Mouse (Mus musculus) kidney, adult 2 months (tissue): ENCODE measurements around the gene Sult1b1. TPM values are rescaled to one million over a fixed set of nuclear protein-coding genes. Genes with fewer than 3 reads are reported as not detected.
"Not testable (repeated sequence)": the region's sequence is repeated elsewhere in the genome, so short reads cannot be mapped to it uniquely, and the experiment has no call there.

Source experiments
- DNase-seq: peaks from one replicate; pipeline ENCODE4 v3.0.0; 2021
- H3K27ac ChIP-seq: fragments of 200-500 bp; 2 replicates; pipeline ENCODE4 v1.5.1; 2012; ENCODE audit warnings: low read depth, low read length, control low read depth, inconsistent platforms; ENCODE audit not compliant: insufficient read depth
- H3K27me3 ChIP-seq: fragments of 200-500 bp; replicated peaks from 2 replicates; pipeline ENCODE4 v1.6.1; 2012; ENCODE audit warnings: mild to moderate bottlenecking, moderate library complexity, low read length, inconsistent platforms; ENCODE audit not compliant: control insufficient read depth, insufficient read depth
- H3K36me3 ChIP-seq: fragments of 200-500 bp; 2 replicates; pipeline ENCODE4 v1.6.1; 2012; ENCODE audit warnings: mild to moderate bottlenecking, moderate library complexity, low read length, inconsistent platforms; ENCODE audit not compliant: control insufficient read depth, insufficient read depth
- H3K4me1 ChIP-seq: fragments of 200-500 bp; 2 replicates; pipeline ENCODE4 v1.6.1; 2011; ENCODE audit warnings: low read length; ENCODE audit not compliant: control insufficient read depth, insufficient read depth
- H3K4me3 ChIP-seq: fragments of 200-500 bp; 2 replicates; pipeline ENCODE4 v1.5.1; 2011; ENCODE audit warnings: mild to moderate bottlenecking, low read depth, low read length, control low read depth; ENCODE audit not compliant: insufficient read depth
- CTCF ChIP-seq: fragments of 200-500 bp; conservative IDR thresholded peaks from 2 replicates; pipeline ENCODE4 v1.5.1; 2011; ENCODE audit warnings: low read depth, mild to moderate bottlenecking, control low read depth, low read length, moderate library complexity, mixed read lengths; ENCODE audit not compliant: insufficient read depth, insufficient read length
- POLR2A ChIP-seq: fragments of 200-500 bp; IDR thresholded peaks from one replicate; pipeline ENCODE4 v1.6.1; 2011; ENCODE audit warnings: low read depth, low read length, control low read depth
- WGBS: fragments of 180-500 bp; shearing (Covaris S2); methylation state at CpG from one replicate; pipeline ENCODE4 v1.1.7; 2018; 5-methylcytosine and 5-hydroxymethylcytosine counted together
- polyA plus RNA-seq: library from polyadenylated mRNA; depleted of rRNA; stranded (reverse); fragments of >200 nt; gene quantifications from 2 replicates; pipeline ENCODE4 v1.2.3, GENCODE M21; 2012

Gene Sult1b1
- polyA plus RNA-seq, 1 experiment, result 0.72 TPM

DNA sequence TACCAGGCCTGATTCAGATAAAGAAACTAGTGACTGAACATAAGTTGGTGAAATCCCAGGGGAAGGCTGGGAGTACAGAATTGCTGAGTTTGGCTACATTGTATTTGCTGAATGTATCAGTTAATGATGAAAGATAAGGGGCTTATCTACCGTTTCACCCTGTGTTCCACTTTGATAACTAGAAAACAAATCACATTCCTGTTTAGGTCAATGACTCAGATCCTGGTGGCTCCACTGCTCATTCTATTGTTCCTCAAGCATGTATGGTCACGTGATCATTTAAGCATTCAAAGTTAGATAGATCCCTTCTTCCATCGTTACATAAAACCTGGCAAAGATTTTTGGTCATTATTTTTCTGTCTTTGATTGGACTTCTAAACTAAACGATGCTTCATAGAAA is 24.5 kb upstream of the Sult1b1 start:
- peaks cover 7% of the 10 kb centered on the region; the same call in 1 of the 2 replicates for H3K36me3 ChIP-seq
- H3K4me1 ChIP-seq, result peaks cover 8% of the 10 kb centered on the region; the same call in 1 of the 2 replicates
- no peaks in the 10 kb centered on the region for H3K27me3 ChIP-seq
- WGBS, result 42% methylated on average over 4 of the region's 4 CpGs
- DNase-seq, result no peak
- TF ChIP-seq POLR2A (no peak), CTCF (no peak)
- no peak overlapping the region for H3K4me3 ChIP-seq
- peak overlapping the region; percentile 99 for H3K27ac ChIP-seq

DNA sequence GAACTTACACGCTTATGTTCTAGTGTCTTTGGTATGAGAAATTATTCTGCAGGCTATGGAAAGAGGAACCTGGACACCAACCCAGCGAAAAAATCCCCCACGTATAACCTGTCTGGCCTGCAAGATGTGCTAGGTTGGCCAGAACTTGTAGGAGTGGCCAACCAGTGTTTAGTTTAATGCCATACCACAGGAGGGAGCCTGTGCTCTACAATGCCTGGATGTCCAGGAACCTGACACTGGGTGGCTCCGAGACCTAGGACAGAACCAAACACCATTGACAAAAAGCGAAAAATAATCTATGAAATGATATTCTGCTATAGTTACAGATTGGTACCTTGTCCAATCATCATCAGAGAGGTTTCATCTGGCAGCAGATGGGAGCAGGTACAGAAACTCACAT is 22.1 kb upstream of the Sult1b1 start:
- 59% methylated on average over 5 of the region's 5 CpGs for WGBS
- H3K27ac ChIP-seq, result peak overlapping the region; percentile 41; the same call in 1 of the 2 replicates
- no peaks in the 10 kb centered on the region for H3K27me3 ChIP-seq
- TF ChIP-seq POLR2A (no peak), CTCF (peak; percentile 71)
- peaks cover 7% of the 10 kb centered on the region; the same call in 1 of the 2 replicates for H3K36me3 ChIP-seq
- peaks cover 8% of the 10 kb centered on the region; the same call in 1 of the 2 replicates for H3K4me1 ChIP-seq
- H3K4me3 ChIP-seq, result no peak overlapping the region
- DNase-seq, result peak; percentile 58

DNA sequence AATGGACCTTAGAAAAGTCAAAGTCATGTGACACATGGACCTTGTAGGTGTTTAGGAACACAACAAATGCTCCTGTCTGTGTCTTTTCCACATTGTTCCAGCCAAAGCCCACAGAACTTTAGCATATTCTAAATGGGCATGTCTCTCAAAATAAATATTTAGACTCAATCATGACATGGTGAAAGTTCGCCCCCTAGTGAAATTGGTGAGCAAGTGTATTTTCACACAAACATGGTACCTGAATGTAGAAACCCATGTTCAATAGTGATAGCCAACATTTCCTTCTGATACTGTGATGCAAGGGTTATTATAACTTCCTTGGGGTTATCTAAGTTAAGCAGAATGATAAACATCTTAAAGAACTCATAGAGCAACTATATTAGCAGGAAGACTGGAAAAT is 12.9 kb upstream of the Sult1b1 start:
- WGBS, result 39% methylated on average over 1 of the region's 1 CpGs
- no peak for TF ChIP-seq POLR2A
- peak; percentile 19; the same call in 1 of the 2 replicates for TF ChIP-seq CTCF

GRCm38 (mm10) chr5:87535994-87536644 is 1.9 kb downstream of the Sult1b1 start:
- Histone ChIP-seq H3K27ac (peak overlapping the region; percentile 93), H3K36me3 (no peaks in the 10 kb centered on the region), H3K4me1 (peaks cover 7% of the 10 kb centered on the region; the same call in 1 of the 2 replicates), H3K27me3 (no peaks in the 10 kb centered on the region), H3K4me3 (no peak overlapping the region)
- WGBS, result 42% methylated on average over 4 of the region's 4 CpGs
- no peak for TF ChIP-seq CTCF
- no peak for TF ChIP-seq POLR2A
- DNase-seq, result peak; percentile 92

More for the DNA sequence above, 12.9 kb upstream of the Sult1b1 start:
- no peaks in the 10 kb centered on the region for H3K27me3 ChIP-seq
- no peaks in the 10 kb centered on the region; the same call in 1 of the 2 replicates for H3K36me3 ChIP-seq
- H3K4me1 ChIP-seq, result no peaks in the 10 kb centered on the region; the same call in 1 of the 2 replicates
- no peak overlapping the region for H3K27ac ChIP-seq
- DNase-seq, result no peak
- no peak overlapping the region for H3K4me3 ChIP-seq

DNA sequence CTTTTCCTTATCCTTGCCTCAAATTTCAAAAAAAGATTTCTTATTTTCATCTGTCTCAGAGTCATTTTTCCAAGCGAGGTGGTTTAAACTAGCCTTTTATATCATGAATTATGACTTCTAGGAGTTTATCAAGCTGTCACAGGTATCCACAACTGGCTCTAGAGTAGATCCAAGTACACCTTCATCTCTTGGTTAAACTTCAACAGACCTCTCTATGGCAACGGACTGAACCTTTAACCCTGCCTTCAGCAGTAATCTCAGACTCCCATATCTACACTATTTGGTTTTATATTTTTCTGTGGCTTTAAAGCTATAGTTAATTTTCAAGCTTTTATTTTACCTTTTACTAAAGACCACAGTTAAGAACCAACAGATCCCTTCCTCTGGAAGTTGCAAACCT is 5.7 kb downstream of the Sult1b1 start:
- Histone ChIP-seq H3K27me3 (no peaks in the 10 kb centered on the region), H3K36me3 (no peaks in the 10 kb centered on the region), H3K27ac (peak overlapping the region; percentile 64), H3K4me1 (peaks cover 7% of the 10 kb centered on the region; the same call in 1 of the 2 replicates), H3K4me3 (no peak overlapping the region)
- peak; percentile 84 for DNase-seq
- WGBS, result 24% methylated on average over 2 of the region's 2 CpGs
- TF ChIP-seq POLR2A (no peak), CTCF (no peak)

DNA sequence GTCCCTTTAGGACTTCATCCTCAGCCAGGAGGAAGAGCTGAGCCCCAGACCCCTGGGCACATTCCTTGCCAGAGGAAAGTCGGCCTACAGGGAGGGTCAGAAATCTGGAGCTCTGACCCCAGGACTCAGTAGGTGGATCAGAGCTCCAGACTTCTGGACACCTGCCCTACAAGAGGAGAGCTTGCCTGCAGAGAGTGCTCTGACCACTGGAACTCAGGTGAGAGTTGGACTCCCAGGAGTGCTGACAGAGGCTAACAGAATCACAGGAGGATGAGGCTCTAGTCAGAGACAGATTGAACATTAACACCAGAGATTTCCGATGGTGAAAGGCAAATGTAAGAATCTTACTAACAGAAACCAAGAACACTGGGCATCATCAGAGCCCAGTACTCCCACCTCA is 14.4 kb downstream of the Sult1b1 start:
- H3K27ac ChIP-seq, result peak overlapping the region; percentile 63
- H3K4me3 ChIP-seq, H3K4me1 ChIP-seq, H3K36me3 ChIP-seq, H3K27me3 ChIP-seq: not testable (repeated sequence)
- DNase-seq, result peak; percentile 66
- 53% methylated on average over 2 of the region's 2 CpGs for WGBS

- DNase-seq, result peak; percentile 8
- no peaks in the 10 kb centered on the region for H3K36me3 ChIP-seq
- 49% methylated on average over 4 of the region's 4 CpGs for WGBS
- no peak for TF ChIP-seq POLR2A
- no peaks in the 10 kb centered on the region for H3K27me3 ChIP-seq
- H3K4me3 ChIP-seq, result no peak overlapping the region
- no peaks in the 10 kb centered on the region for H3K4me1 ChIP-seq
- no peak overlapping the region for H3K27ac ChIP-seq
These were observed 32.1 kb downstream of the Sult1b1 start for GRCm38 (mm10) chr5:87505776-87506458.
